Comparison of ENCODE assay signal across 8 mouse cellular contexts in genomic region chr3:88622941-88623345, GRCm38 (mm10). TPM values are rescaled to one million over a fixed set of nuclear protein-coding genes. Genes with fewer than 3 reads are reported as not detected.
DNase-seq lines count a peak whose midpoint lies in the region; ATAC-seq lines count a peak whose summit lies in the region.

No protein-coding gene starts in this region.

- H3K9me3 ChIP-seq in embryonic facial prominence, embryonic 10.5 days = no peaks in the 10 kb centered on the region
- H3K9me3 ChIP-seq in liver, embryonic 13.5 days (replicated peaks) = no peaks in the 10 kb centered on the region
- H3K9me3 ChIP-seq in neural tube, embryonic 12.5 days = no peaks in the 10 kb centered on the region

- H3K27ac ChIP-seq in embryonic facial prominence, embryonic 10.5 days (replicated peaks) = peak overlapping the region; percentile 99
- peak overlapping the region; percentile 86 for H3K27ac ChIP-seq in liver, embryonic 13.5 days
- H3K27ac ChIP-seq in neural tube, embryonic 12.5 days = peak overlapping the region; percentile 90

- DNase-seq in spleen, postnatal 36 days (ENCODE audit: low spot score in 2 of 2) = peak; percentile 62 to 65
- DNase-seq in spleen, postnatal 4 days (ENCODE audit: low spot score in 2 of 2) = no peak
- DNase-seq in embryonic facial prominence, embryonic 10.5 days (ENCODE audit: low spot score) = peak; percentile 52
- DNase-seq in liver, embryonic 13.5 days = no peak
- DNase-seq in right cerebral cortex, postnatal 25 days = no peak
- DNase-seq in right cerebral cortex, adult 18-20 months = no peak

- peaks cover 16% of the 10 kb centered on the region for H3K27me3 ChIP-seq in embryonic facial prominence, embryonic 10.5 days (replicated peaks; ENCODE audit: low read depth, poor library complexity, severe bottlenecking)
- 0 out of 2 replicates have a peak, but pooled peaks cover 5% of the 10 kb centered on the region for H3K27me3 ChIP-seq in liver, embryonic 13.5 days
- no peaks in the 10 kb centered on the region for H3K27me3 ChIP-seq in neural tube, embryonic 12.5 days (replicated peaks)

- WGBS in embryonic facial prominence, embryonic 10.5 days = under 1% methylated on average over 6 of the region's 6 CpGs
- WGBS in liver, embryonic 13.5 days (ENCODE audit: insufficient replicate concordance) = 0% methylated on average over 6 of the region's 6 CpGs
- WGBS in neural tube, embryonic 12.5 days = 0% methylated on average over 5 of the region's 6 CpGs

- H3K4me2 ChIP-seq in liver, embryonic 13.5 days = peak overlapping the region; percentile 99
- H3K4me2 ChIP-seq in neural tube, embryonic 12.5 days (replicated peaks) = peak overlapping the region; percentile 84

- H3K4me3 ChIP-seq in embryonic facial prominence, embryonic 10.5 days = peak overlapping the region; percentile 97
- H3K4me3 ChIP-seq in liver, embryonic 13.5 days (replicated peaks) = peak overlapping the region; percentile 78
- H3K4me3 ChIP-seq in neural tube, embryonic 12.5 days = peak overlapping the region; percentile 63

- peaks cover 80% of the 10 kb centered on the region for H3K4me1 ChIP-seq in embryonic facial prominence, embryonic 10.5 days
- peaks cover 100% of the 10 kb centered on the region for H3K4me1 ChIP-seq in liver, embryonic 13.5 days (replicated peaks)
- H3K4me1 ChIP-seq in neural tube, embryonic 12.5 days = peaks cover 46% of the 10 kb centered on the region

- H3K36me3 ChIP-seq in embryonic facial prominence, embryonic 10.5 days (replicated peaks) = peaks cover 40% of the 10 kb centered on the region
- H3K36me3 ChIP-seq in liver, embryonic 13.5 days = no peaks in the 10 kb centered on the region
- peaks cover 19% of the 10 kb centered on the region for H3K36me3 ChIP-seq in neural tube, embryonic 12.5 days

- peak; percentile 29 to 33; a peak in 2 of 4 replicates for ATAC-seq in hematopoietic stem cell, adult 5-6 weeks (replicated peaks in 1 of 2; ENCODE audit: insufficient read depth in 1 of 2, low FRiP score in 2 of 2, low TSS enrichment in 1 of 2, low read depth in 1 of 2, poor library complexity in 2 of 2, severe bottlenecking in 2 of 2)
- ATAC-seq in liver, embryonic 13.5 days (ENCODE audit: low read depth) = no peak
- no peak for ATAC-seq in neural tube, embryonic 12.5 days (ENCODE audit: low FRiP score, low read depth)

- peak overlapping the region; percentile 85 for H3K9ac ChIP-seq in liver, embryonic 13.5 days
- H3K9ac ChIP-seq in neural tube, embryonic 12.5 days = peak overlapping the region; percentile 90

RNA-seq across cellular contexts. Expression of gene Arhgef2, which starts 17.2 kb away (rescaled TPM):
- 110 and 116 TPM in 2 replicates for polyA plus RNA-seq in embryonic facial prominence, embryonic 10.5 days (2016; fragmentation: Nextera tagmentation; extraction: Ambion mirVana)
- 118 and 149 TPM in 2 replicates for total RNA-seq in hematopoietic stem cell, adult 5-6 weeks (2017)
- polyA plus RNA-seq in liver, embryonic 13.5 days (2015; fragmentation: Nextera tagmentation; extraction: Ambion mirVana) = 16.4 and 17.9 TPM in 2 replicates
- 186 TPM in 2 replicates for polyA plus RNA-seq in neural tube, embryonic 12.5 days (2016; fragmentation: Nextera tagmentation; extraction: Ambion mirVana)

RNA-seq across cellular contexts. Expression of gene Rxfp4, which starts 30.0 kb away (rescaled TPM):
- not detected in 2 replicates for polyA plus RNA-seq in embryonic facial prominence, embryonic 10.5 days (2016; fragmentation: Nextera tagmentation; extraction: Ambion mirVana)
- total RNA-seq in hematopoietic stem cell, adult 5-6 weeks (2017) = not detected in 2 replicates
- not detected in 2 replicates for polyA plus RNA-seq in liver, embryonic 13.5 days (2015; fragmentation: Nextera tagmentation; extraction: Ambion mirVana)
- not detected in 2 replicates for polyA plus RNA-seq in neural tube, embryonic 12.5 days (2016; fragmentation: Nextera tagmentation; extraction: Ambion mirVana)

RNA-seq across cellular contexts. Expression of gene Ssr2, which starts 47.3 kb away (rescaled TPM):
- polyA plus RNA-seq in embryonic facial prominence, embryonic 10.5 days (2016; fragmentation: Nextera tagmentation; extraction: Ambion mirVana) = 229 and 231 TPM in 2 replicates
- total RNA-seq in hematopoietic stem cell, adult 5-6 weeks (2017) = 106 and 110 TPM in 2 replicates
- polyA plus RNA-seq in liver, embryonic 13.5 days (2015; fragmentation: Nextera tagmentation; extraction: Ambion mirVana) = 187 and 206 TPM in 2 replicates
- 149 and 157 TPM in 2 replicates for polyA plus RNA-seq in neural tube, embryonic 12.5 days (2016; fragmentation: Nextera tagmentation; extraction: Ambion mirVana)

Comparison
In these comparisons a context has a peak if more than half of its experiments do, and no peak if none do; other contexts are left out.
1. DNase-seq: peak in spleen, postnatal 36 days (2 of 2) and embryonic facial prominence, embryonic 10.5 days (single experiment); none in spleen, postnatal 4 days (0 of 2), liver, embryonic 13.5 days (single experiment), right cerebral cortex, postnatal 25 days (single experiment) and right cerebral cortex, adult 18-20 months (single experiment).
2. ATAC-seq: peak in hematopoietic stem cell, adult 5-6 weeks (2 of 2); none in liver, embryonic 13.5 days (single experiment) and neural tube, embryonic 12.5 days (single experiment).
3. Peak in every context shown above with its lines, with median percentiles within 50 percentile points of each other: H3K27ac ChIP-seq and H3K4me3 ChIP-seq.